Mouse (Mus musculus) MEL (cell line): ENCODE measurements around the gene Btbd8. TPM values are rescaled to one million over a fixed set of nuclear protein-coding genes. Genes with fewer than 3 reads are reported as not detected.

ENCODE experiments used
- DNase-seq: peaks from one replicate; pipeline ENCODE4 v3.0.0; 2011; ENCODE audit warnings: low read depth, low spot score
- H3K27ac ChIP-seq: 2 replicates; pipeline ENCODE4 v1.5.1; 2012; ENCODE audit warnings: low read depth, mild to moderate bottlenecking, control low read depth, low read length, moderate library complexity; ENCODE audit not compliant: control insufficient read depth
- H3K27me3 ChIP-seq, 2 experiments: fragments of 150-350 bp in 1 of 2; sonication (generic) in 1 of 2; 2 replicates each; pipeline ENCODE4 v1.6.1; 2012; ENCODE audit warnings: low read length in 2 of 2, mild to moderate bottlenecking in 2 of 2, improper control_type of control experiment in 1 of 2, moderate library complexity in 1 of 2; ENCODE audit not compliant: insufficient read depth in 2 of 2, control insufficient read depth in 1 of 2
- H3K36me3 ChIP-seq, 2 experiments: 2 replicates each; pipeline ENCODE4 v1.6.1; 2012 to 2014; ENCODE audit warnings: low read length in 2 of 2, improper control_type of control experiment in 1 of 2, inconsistent platforms in 1 of 2, mild to moderate bottlenecking in 1 of 2; ENCODE audit not compliant: insufficient read depth in 2 of 2, control insufficient read depth in 1 of 2
- H3K4me1 ChIP-seq, 2 experiments: fragments of 150-350 bp in 1 of 2; sonication (generic) in 1 of 2; 2 replicates each; pipeline ENCODE4 v1.6.1; 2012; ENCODE audit warnings: low read length in 2 of 2, improper control_type of control experiment in 1 of 2, mild to moderate bottlenecking in 1 of 2; ENCODE audit not compliant: insufficient read depth in 2 of 2, control insufficient read depth in 1 of 2
- H3K4me3 ChIP-seq, 2 experiments: fragments of 150-350 bp in 1 of 2; sonication (generic) in 1 of 2; 2 replicates each; pipeline ENCODE4 v1.5.1; 2012; ENCODE audit warnings: low read depth in 2 of 2, low read length in 2 of 2, mild to moderate bottlenecking in 2 of 2, moderate library complexity in 2 of 2, control low read depth in 1 of 2, improper control_type of control experiment in 1 of 2; ENCODE audit not compliant: control insufficient read depth in 1 of 2, insufficient read depth in 1 of 2
- H3K79me2 ChIP-seq: 2 replicates; pipeline ENCODE4 v1.6.1; 2012; ENCODE audit warnings: mild to moderate bottlenecking, low read length, moderate library complexity; ENCODE audit not compliant: control insufficient read depth, poor library complexity, insufficient read depth
- H3K9ac ChIP-seq: 2 replicates; pipeline ENCODE4 v1.6.1; 2012; ENCODE audit warnings: low read depth, mild to moderate bottlenecking, control low read depth, low read length, moderate library complexity; ENCODE audit not compliant: control insufficient read depth, poor library complexity, severe bottlenecking
- H3K9me3 ChIP-seq: fragments of 150-350 bp; sonication (generic); replicated peaks from 2 replicates; pipeline ENCODE4 v1.6.1; 2012; ENCODE audit warnings: mild to moderate bottlenecking, low read length, improper control_type of control experiment, moderate library complexity; ENCODE audit not compliant: insufficient read depth
- CHD1 ChIP-seq: IDR thresholded peaks from 2 replicates; pipeline ENCODE4 v1.6.1; 2012; ENCODE audit warnings: low read depth, mild to moderate bottlenecking, inconsistent platforms, low read length, improper control_type of control experiment
- CHD2 ChIP-seq: IDR thresholded peaks from 2 replicates; pipeline ENCODE4 v1.6.1; 2011; ENCODE audit warnings: low read length, improper control_type of control experiment
- CTCF ChIP-seq, 3 experiments: IDR thresholded peaks in 2 of 3; conservative IDR thresholded peaks in 1 of 3; 2 replicates each; pipeline ENCODE4 v1.5.1; 2011 to 2012; ENCODE audit warnings: low read length in 3 of 3, low read depth in 2 of 3, mild to moderate bottlenecking in 2 of 3, improper control_type of control experiment in 1 of 3, inconsistent platforms in 1 of 3, mixed read lengths in 1 of 3, moderate library complexity in 1 of 3; ENCODE audit not compliant: control insufficient read depth in 1 of 3, insufficient read depth in 1 of 3, poor library complexity in 1 of 3, severe bottlenecking in 1 of 3
- E2F4 ChIP-seq: IDR thresholded peaks from 2 replicates; pipeline ENCODE4 v1.6.1; 2011; ENCODE audit warnings: low read depth, low read length, improper control_type of control experiment, borderline replicate concordance
- ELF1 ChIP-seq: IDR thresholded peaks from 2 replicates; pipeline ENCODE4 v1.6.1; 2014; ENCODE audit warnings: low read depth, mild to moderate bottlenecking, inconsistent platforms, low read length, improper control_type of control experiment, moderate library complexity
- EP300 ChIP-seq, 2 experiments: IDR thresholded peaks; 2 replicates each; pipeline ENCODE4 v1.6.1; 2011; ENCODE audit warnings: improper control_type of control experiment in 2 of 2, low read length in 2 of 2, low read depth in 1 of 2, mild to moderate bottlenecking in 1 of 2
- ETS1 ChIP-seq: IDR thresholded peaks from 2 replicates; pipeline ENCODE4 v1.6.1; 2012; ENCODE audit warnings: low read depth, mild to moderate bottlenecking, inconsistent platforms, low read length, improper control_type of control experiment, moderate library complexity
- HCFC1 ChIP-seq: IDR thresholded peaks from 2 replicates; pipeline ENCODE4 v1.6.1; 2012; ENCODE audit warnings: low read depth, mild to moderate bottlenecking, inconsistent platforms, low read length, improper control_type of control experiment, moderate library complexity
- MAFK ChIP-seq: IDR thresholded peaks from 2 replicates; pipeline ENCODE4 v1.6.1; 2011; ENCODE audit warnings: low read depth, mild to moderate bottlenecking, low read length, improper control_type of control experiment, borderline replicate concordance
- MAX ChIP-seq: IDR thresholded peaks from 2 replicates; pipeline ENCODE4 v1.6.1; 2011; ENCODE audit warnings: low read length, improper control_type of control experiment
- MXI1 ChIP-seq: IDR thresholded peaks from 2 replicates; pipeline ENCODE4 v1.6.1; 2011; ENCODE audit warnings: mild to moderate bottlenecking, low read depth, low read length, improper control_type of control experiment
- POLR2AphosphoS5 ChIP-seq: IDR thresholded peaks from 2 replicates; pipeline ENCODE4 v1.6.1; 2012; ENCODE audit warnings: low read depth, borderline replicate concordance, mild to moderate bottlenecking, inconsistent platforms, low read length, moderate library complexity, mixed read lengths
- RAD21 ChIP-seq: IDR thresholded peaks from 2 replicates; pipeline ENCODE4 v1.6.1; 2011; ENCODE audit warnings: mild to moderate bottlenecking, low read depth, low read length, improper control_type of control experiment
- SMC3 ChIP-seq: IDR thresholded peaks from 2 replicates; pipeline ENCODE4 v1.6.1; 2011; ENCODE audit warnings: low read depth, low read length, improper control_type of control experiment
- TAL1 ChIP-seq: IDR thresholded peaks from 2 replicates; pipeline ENCODE4 v1.6.1; 2012; ENCODE audit warnings: mild to moderate bottlenecking, inconsistent platforms, low read length, moderate library complexity, mixed read lengths
- TBP ChIP-seq: IDR thresholded peaks from 2 replicates; pipeline ENCODE4 v1.8.0; 2011; ENCODE audit warnings: low read depth, low read length, improper control_type of control experiment
- TCF12 ChIP-seq: IDR thresholded peaks from 2 replicates; pipeline ENCODE4 v1.6.1; 2014; ENCODE audit warnings: low read depth, mild to moderate bottlenecking, inconsistent platforms, low read length, improper control_type of control experiment, moderate library complexity
- ZC3H11A ChIP-seq: IDR thresholded peaks from 2 replicates; pipeline ENCODE4 v1.6.1; 2012; ENCODE audit warnings: low read depth, mild to moderate bottlenecking, inconsistent platforms, low read length, improper control_type of control experiment
- ZKSCAN1 ChIP-seq: IDR thresholded peaks from 2 replicates; pipeline ENCODE4 v1.6.1; 2012; ENCODE audit warnings: low read depth, mild to moderate bottlenecking, inconsistent platforms, low read length, improper control_type of control experiment, moderate library complexity
- ZMIZ1 ChIP-seq: IDR thresholded peaks from 2 replicates; pipeline ENCODE4 v1.6.1; 2012; ENCODE audit warnings: low read depth, mild to moderate bottlenecking, inconsistent platforms, low read length, improper control_type of control experiment, moderate library complexity
- ZNF384 ChIP-seq: IDR thresholded peaks from 2 replicates; pipeline ENCODE4 v1.6.1; 2012; ENCODE audit warnings: low read depth, mild to moderate bottlenecking, inconsistent platforms, low read length, improper control_type of control experiment
- polyA plus RNA-seq, 2 experiments: library from polyadenylated mRNA; stranded (reverse) in 1 of 2; unstranded in 1 of 2; fragments of >175 nt in 1 of 2; fragments of >200 nt in 1 of 2; gene quantifications; 2 replicates each; pipeline versions ENCODE4 v1.2.1 to v1.2.4; 2012; ENCODE audit warnings: low replicate concordance in 2 of 2, low read depth in 1 of 2; ENCODE audit not compliant: insufficient read length in 2 of 2, insufficient read depth in 1 of 2, missing spikeins in 1 of 2
- total RNA-seq: library from RNA; depleted of rRNA; stranded (reverse); fragments of 300-350 nt; gene quantifications from 2 replicates; pipeline ENCODE4 v1.2.3, GENCODE M21; 2012

Btbd8 gene
- total and polyA plus RNA-seq, 3 experiments, result 1.6 to 2.4 TPM; not detected in 1

DNA sequence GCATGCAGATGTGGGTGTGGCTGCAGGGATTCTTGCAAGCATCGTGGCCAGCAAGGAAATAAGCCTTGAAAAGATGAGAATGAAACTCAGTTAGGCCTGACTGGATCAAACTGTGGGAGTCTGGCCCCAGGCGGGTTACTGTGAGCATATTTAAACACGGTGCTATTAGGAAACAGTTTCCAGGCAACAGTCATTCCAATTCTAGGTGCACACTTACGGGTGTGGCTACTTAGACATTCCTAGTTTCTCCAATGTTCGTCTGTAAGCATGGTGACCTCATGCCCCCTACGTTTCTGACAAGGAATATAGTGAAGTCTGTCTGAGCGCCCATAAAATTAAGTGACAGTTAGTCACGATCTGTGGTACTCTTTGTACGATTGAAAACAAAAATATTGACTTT, 53.2 kb downstream of the Btbd8 start:
- Histone ChIP-seq H3K27ac (no peak overlapping the region), H3K36me3 (no peaks in the 10 kb centered on the region), H3K79me2 (no peaks in the 10 kb centered on the region), H3K4me3 (no peak overlapping the region), H3K9me3 (no peaks in the 10 kb centered on the region), H3K9ac (no peak overlapping the region), H3K27me3 (no peaks in the 10 kb centered on the region), H3K4me1 (peaks cover 0 to 3% of the 10 kb centered on the region in 2 experiments; a peak in 1 of 4 replicates)
- TF ChIP-seq ZC3H11A (no peak), ETS1 (no peak), ZKSCAN1 (no peak), CHD2 (no peak), SMC3 (no peak), TAL1 (no peak), ZNF384 (no peak), E2F4 (no peak), MAX (no peak), MXI1 (no peak), CHD1 (no peak), MAFK (no peak), TBP (no peak)
- no peak for DNase-seq

- Histone ChIP-seq H3K4me3 (no peak overlapping the region), H3K9ac (no peak overlapping the region), H3K27me3 (no peaks in the 10 kb centered on the region), H3K36me3 (no peaks in the 10 kb centered on the region), H3K9me3 (no peaks in the 10 kb centered on the region), H3K4me1 (peaks cover 0 to 3% of the 10 kb centered on the region in 2 experiments; a peak in 1 of 4 replicates), H3K79me2 (no peaks in the 10 kb centered on the region), H3K27ac (no peak overlapping the region)
- TF ChIP-seq ZMIZ1 (no peak), HCFC1 (no peak), CTCF (IDR thresholded peaks at IDR 0.05 in 2 of 3, conservative IDR thresholded peaks at IDR 0.05 in 1 of 3; ENCODE audit: control insufficient read depth in 1 of 3, insufficient read depth in 1 of 3, low read depth in 2 of 3, low read length in 3 of 3, poor library complexity in 1 of 3, severe bottlenecking in 1 of 3) (no peak), MAX (no peak), ELF1 (no peak), TCF12 (no peak), MXI1 (no peak), EP300 (IDR thresholded peaks at IDR 0.05; ENCODE audit: low read depth in 1 of 2, low read length in 2 of 2) (no peak), RAD21 (no peak), TAL1 (no peak), SMC3 (no peak), POLR2AphosphoS5 (no peak)
- DNase-seq, result no peak
Measured at GRCm38 (mm10) chr5:107492471-107492870, 54.7 kb downstream of the Btbd8 start.
